Mouse (Mus musculus) heart, embryonic 12.5 days (tissue): Measurements from ENCODE around the gene Tex52. TPM values are rescaled to one million over a fixed set of nuclear protein-coding genes. Genes with fewer than 3 reads are reported as not detected.

Source experiments
- ATAC-seq: fragments of 200-750 bp; cut with Nextera tagmentation; 2 replicates; pipeline ENCODE4 v1.8.0; 2017; ENCODE audit warnings: moderate TSS enrichment, moderate library complexity; ENCODE audit not compliant: insufficient number of reproducible peaks, low FRiP score
- H3K27ac ChIP-seq: fragments of 300-500 bp; sonication (generic); 2 replicates; pipeline ENCODE4 v1.5.1; 2016; ENCODE audit warnings: mild to moderate bottlenecking, moderate library complexity; ENCODE audit not compliant: poor library complexity, severe bottlenecking
- H3K27me3 ChIP-seq: fragments of 300-500 bp; sonication (generic); replicated peaks from 2 replicates; pipeline ENCODE4 v1.6.1; 2016; ENCODE audit warnings: mild to moderate bottlenecking, moderate library complexity
- H3K36me3 ChIP-seq: fragments of 300-500 bp; sonication (generic); 2 replicates; pipeline ENCODE4 v1.6.1; 2016; ENCODE audit warnings: mild to moderate bottlenecking, moderate library complexity
- H3K4me1 ChIP-seq: fragments of 300-500 bp; sonication (generic); replicated peaks from 2 replicates; pipeline ENCODE4 v1.6.1; 2016; ENCODE audit warnings: mild to moderate bottlenecking
- H3K4me2 ChIP-seq: fragments of 300-500 bp; sonication (generic); 2 replicates; pipeline ENCODE4 v1.6.1; 2016; ENCODE audit warnings: mild to moderate bottlenecking, moderate library complexity
- H3K4me3 ChIP-seq: fragments of 300-500 bp; sonication (generic); 2 replicates; pipeline ENCODE4 v1.5.1; 2016; ENCODE audit warnings: mild to moderate bottlenecking
- H3K9ac ChIP-seq: fragments of 300-500 bp; sonication (generic); 2 replicates; pipeline ENCODE4 v1.6.1; 2016; ENCODE audit warnings: mild to moderate bottlenecking, moderate library complexity
- H3K9me3 ChIP-seq: fragments of 300-500 bp; sonication (generic); replicated peaks from 2 replicates; pipeline ENCODE4 v1.6.1; 2016; ENCODE audit warnings: mild to moderate bottlenecking, moderate library complexity
- WGBS: fragments of 180-500 bp; shearing (Covaris S2); methylation state at CpG from one replicate; pipeline ENCODE4 v1.1.7; 2016; 5-methylcytosine and 5-hydroxymethylcytosine counted together
- polyA plus RNA-seq: library from polyadenylated mRNA; unstranded; fragments of >200 nt; fragmentation: Nextera tagmentation; extraction: Ambion mirVana; gene quantifications from 2 replicates; pipeline ENCODE4 v1.2.1, GENCODE M21; 2016

Tex52 gene
- polyA plus RNA-seq, 1 experiment from 2014 or later: 0.19 TPM

GRCm38 (mm10) chr6:128355726-128356416 is 19.4 kb upstream of the Tex52 start, which contains the start of gene Tulp3:
Gene Tulp3, minus strand, starts transcription at chr6:128355851.
- H3K4me3 ChIP-seq: peak within 1 kb of the TSS; percentile 87
- H3K27me3 ChIP-seq: no peaks in the 10 kb centered on the region
- peak within 1 kb of the TSS; percentile 90 for H3K4me2 ChIP-seq
- peaks cover 11% of the 10 kb centered on the region for H3K4me1 ChIP-seq
- no peaks in the 10 kb centered on the region for H3K9me3 ChIP-seq
- H3K27ac ChIP-seq: peak within 1 kb of the TSS; percentile 54; the same call in 1 of the 2 replicates
- peaks cover 25% of the 10 kb centered on the region for H3K36me3 ChIP-seq
- ATAC-seq: peak; percentile 99
- WGBS: 0% methylated on average over 42 of the region's 42 CpGs
- H3K9ac ChIP-seq: peak within 1 kb of the TSS; percentile 81

- Histone ChIP-seq H3K4me1 (peaks cover 19% of the 10 kb centered on the region), H3K27ac (no peak overlapping the region), H3K9me3 (no peaks in the 10 kb centered on the region), H3K36me3 (peaks cover 22% of the 10 kb centered on the region), H3K4me3 (no peak overlapping the region), H3K27me3 (no peaks in the 10 kb centered on the region), H3K4me2 (no peak overlapping the region), H3K9ac (no peak overlapping the region)
- WGBS: 39% methylated on average over 2 of the region's 2 CpGs
- ATAC-seq: no peak
Observed at GRCm38 (mm10) chr6:128358999-128359398, 16.3 kb upstream of the Tex52 start.

- no peaks in the 10 kb centered on the region for H3K27me3 ChIP-seq
- peaks cover 30% of the 10 kb centered on the region for H3K4me1 ChIP-seq
- H3K9me3 ChIP-seq: no peaks in the 10 kb centered on the region
- peaks cover 38% of the 10 kb centered on the region for H3K36me3 ChIP-seq
- peak overlapping the region; percentile 94 for H3K9ac ChIP-seq
- WGBS: 20% methylated on average over 9 of the region's 9 CpGs
- peak overlapping the region; percentile 95 for H3K4me3 ChIP-seq
- H3K4me2 ChIP-seq: peak overlapping the region; percentile 95
- H3K27ac ChIP-seq: peak overlapping the region; percentile 92
- no peak for ATAC-seq
Observed at GRCm38 (mm10) chr6:128361901-128362300, 13.4 kb upstream of the Tex52 start.

- under 1% methylated on average over 54 of the region's 76 CpGs for WGBS
- Histone ChIP-seq H3K9ac (peak within 1 kb of the TSS; percentile 94), H3K4me2 (peak within 1 kb of the TSS; percentile 95), H3K9me3 (no peaks in the 10 kb centered on the region), H3K27me3 (no peaks in the 10 kb centered on the region), H3K27ac (peak within 1 kb of the TSS; percentile 92), H3K4me3 (peak within 1 kb of the TSS; percentile 95), H3K36me3 (peaks cover 38% of the 10 kb centered on the region), H3K4me1 (peaks cover 30% of the 10 kb centered on the region)
- ATAC-seq: peak; percentile 90
Observed at GRCm38 (mm10) chr6:128362381-128363006, 12.8 kb upstream of the Tex52 start, which contains the start of the genes Rhno1 and Foxm1. Gene Rhno1, minus strand, starts transcription at chr6:128362911. Gene Foxm1, plus strand, starts transcription at chr6:128362967.

- peak overlapping the region; percentile 92 for H3K27ac ChIP-seq
- H3K36me3 ChIP-seq: peaks cover 37% of the 10 kb centered on the region
- peak; percentile 20 for ATAC-seq
- no peaks in the 10 kb centered on the region for H3K9me3 ChIP-seq
- peak overlapping the region; percentile 95 for H3K4me2 ChIP-seq
- no peaks in the 10 kb centered on the region for H3K27me3 ChIP-seq
- H3K4me3 ChIP-seq: peak overlapping the region; percentile 95
- peak overlapping the region; percentile 94 for H3K9ac ChIP-seq
- H3K4me1 ChIP-seq: peaks cover 30% of the 10 kb centered on the region
- 1% methylated on average over 38 of the region's 46 CpGs for WGBS
Observed at GRCm38 (mm10) chr6:128363007-128363825, 12.0 kb upstream of the Tex52 start.

- Histone ChIP-seq H3K4me3 (no peak overlapping the region), H3K9me3 (no peaks in the 10 kb centered on the region), H3K27ac (no peak overlapping the region), H3K4me2 (no peak overlapping the region), H3K4me1 (peaks cover 30% of the 10 kb centered on the region), H3K27me3 (no peaks in the 10 kb centered on the region), H3K36me3 (peaks cover 43% of the 10 kb centered on the region), H3K9ac (no peak overlapping the region; the same call in 1 of the 2 replicates)
- WGBS: 78% methylated on average over 6 of the region's 6 CpGs
- no peak for ATAC-seq
Observed at GRCm38 (mm10) chr6:128364721-128365120, 10.5 kb upstream of the Tex52 start.

- Histone ChIP-seq H3K36me3 (peaks cover 61% of the 10 kb centered on the region), H3K9ac (no peak overlapping the region)
- WGBS: 87% methylated on average over 5 of the region's 5 CpGs
Observed at GRCm38 (mm10) chr6:128366466-128366865, 8.8 kb upstream of the Tex52 start.

GRCm38 (mm10) chr6:128370040-128370439 is 5.2 kb upstream of the Tex52 start:
- no peak overlapping the region for H3K4me3 ChIP-seq
- H3K27me3 ChIP-seq: no peaks in the 10 kb centered on the region
- 81% methylated on average over 5 of the region's 5 CpGs for WGBS
- no peak overlapping the region for H3K4me2 ChIP-seq
- no peak for ATAC-seq
- no peak overlapping the region for H3K27ac ChIP-seq
- H3K9ac ChIP-seq: no peak overlapping the region
- no peaks in the 10 kb centered on the region for H3K9me3 ChIP-seq
- H3K4me1 ChIP-seq: peaks cover 19% of the 10 kb centered on the region
- peaks cover 96% of the 10 kb centered on the region for H3K36me3 ChIP-seq

More at GRCm38 (mm10) chr6:128366466-128366865, 8.8 kb upstream of the Tex52 start:
- no peak overlapping the region for H3K27ac ChIP-seq
- H3K4me3 ChIP-seq: no peak overlapping the region
- peaks cover 24% of the 10 kb centered on the region for H3K4me1 ChIP-seq
- ATAC-seq: no peak
- no peaks in the 10 kb centered on the region for H3K27me3 ChIP-seq
- H3K4me2 ChIP-seq: no peak overlapping the region
- H3K9me3 ChIP-seq: no peaks in the 10 kb centered on the region

GRCm38 (mm10) chr6:128376371-128377085 is 1.3 kb downstream of the Tex52 start:
- peaks cover 47% of the 10 kb centered on the region for H3K36me3 ChIP-seq
- no peak overlapping the region for H3K9ac ChIP-seq
- 0 out of 2 replicates have a peak, but pooled peaks cover 10% of the 10 kb centered on the region for H3K4me1 ChIP-seq
- H3K9me3 ChIP-seq: no peaks in the 10 kb centered on the region
- WGBS: 89% methylated on average over 17 of the region's 17 CpGs
- no peaks in the 10 kb centered on the region for H3K27me3 ChIP-seq
- H3K27ac ChIP-seq: no peak overlapping the region
- H3K4me3 ChIP-seq: no peak overlapping the region
- H3K4me2 ChIP-seq: no peak overlapping the region
- ATAC-seq: no peak

GRCm38 (mm10) chr6:128379636-128380035 is 4.4 kb downstream of the Tex52 start:
- H3K4me2 ChIP-seq: no peak overlapping the region
- ATAC-seq: no peak
- H3K4me1 ChIP-seq: 0 out of 2 replicates have a peak, but pooled peaks cover 7% of the 10 kb centered on the region
- H3K27ac ChIP-seq: no peak overlapping the region
- no peaks in the 10 kb centered on the region for H3K27me3 ChIP-seq
- 79% methylated on average over 16 of the region's 16 CpGs for WGBS
- no peak overlapping the region for H3K4me3 ChIP-seq
- peaks cover 16% of the 10 kb centered on the region for H3K36me3 ChIP-seq
- no peaks in the 10 kb centered on the region for H3K9me3 ChIP-seq
- H3K9ac ChIP-seq: no peak overlapping the region
